Mouse (Mus musculus): Measurements from ENCODE around the gene Abraxas1.

Gene Abraxas1

DNA sequence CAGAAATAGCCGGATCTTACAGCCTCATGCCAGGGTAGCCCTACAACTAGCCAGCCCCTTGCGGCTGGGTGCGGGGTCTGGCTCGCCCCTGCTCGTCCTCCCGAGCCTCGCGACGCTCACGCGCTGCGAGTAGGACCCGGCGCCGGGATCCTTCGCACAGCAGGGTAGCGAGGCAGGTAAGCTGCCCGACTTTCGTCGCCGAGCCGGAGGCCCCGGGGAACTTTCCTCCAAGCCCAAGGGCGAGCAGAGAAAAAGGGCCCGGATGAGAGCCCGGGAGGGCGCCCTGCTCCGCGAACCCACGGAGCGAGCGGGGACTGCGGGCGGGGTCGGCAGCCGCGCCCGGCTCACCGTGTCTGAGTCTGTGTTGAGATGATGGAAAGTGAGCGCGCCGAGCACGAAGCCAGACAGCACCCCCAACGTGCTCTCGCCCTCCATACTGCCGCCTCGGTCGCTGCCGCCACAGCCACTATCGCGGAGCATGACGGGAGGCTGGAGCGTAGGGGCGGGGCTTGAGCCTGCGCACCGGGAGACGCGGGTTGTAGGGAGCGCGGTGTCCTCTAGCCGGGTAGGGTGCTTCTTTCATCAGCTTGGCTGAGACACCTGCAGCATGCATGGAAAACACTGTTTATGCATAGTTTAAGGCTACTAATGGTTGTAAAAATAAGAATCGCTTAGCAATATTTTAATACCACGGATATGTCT lies at the start of gene Abraxas1:
Gene Abraxas1, minus strand, starts transcription at position 483 of the 702 bp plus-strand sequence.
- DNase-seq, result peak; percentile 88 to 90

DNA sequence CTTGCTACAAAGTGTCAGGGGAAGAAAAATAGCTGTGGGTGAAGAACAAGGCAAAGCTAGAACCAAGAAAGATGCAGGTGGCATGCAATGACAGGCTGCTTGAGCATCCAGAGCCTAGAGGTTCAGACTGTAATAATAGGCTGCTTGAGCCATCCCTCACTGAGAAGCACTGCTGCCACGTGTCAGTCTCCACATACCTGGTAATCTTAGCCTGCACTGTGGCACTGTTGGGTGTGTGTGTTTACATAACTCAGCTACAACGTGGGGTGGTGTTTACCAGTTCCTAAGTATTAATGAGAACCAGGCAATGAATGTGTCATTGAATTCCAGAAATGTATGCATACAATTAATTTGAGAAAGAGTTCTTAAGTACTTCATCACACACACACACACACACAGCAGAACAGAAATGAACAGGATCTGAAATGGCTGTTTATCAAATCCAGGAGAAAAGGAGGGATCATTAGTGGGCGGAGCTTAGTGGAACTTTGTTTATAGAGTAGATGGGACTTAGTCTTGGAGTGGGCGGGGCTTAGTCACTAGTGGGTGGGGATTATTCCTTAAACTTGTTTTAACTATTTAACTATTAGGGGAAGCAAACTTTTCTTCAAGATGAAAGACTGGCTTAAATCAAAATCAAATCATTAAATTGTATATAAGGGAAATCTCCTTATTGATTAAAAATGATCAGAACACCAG lies 48.6 kb upstream of the Abraxas1 start:
- DNase-seq, result no peak

DNA sequence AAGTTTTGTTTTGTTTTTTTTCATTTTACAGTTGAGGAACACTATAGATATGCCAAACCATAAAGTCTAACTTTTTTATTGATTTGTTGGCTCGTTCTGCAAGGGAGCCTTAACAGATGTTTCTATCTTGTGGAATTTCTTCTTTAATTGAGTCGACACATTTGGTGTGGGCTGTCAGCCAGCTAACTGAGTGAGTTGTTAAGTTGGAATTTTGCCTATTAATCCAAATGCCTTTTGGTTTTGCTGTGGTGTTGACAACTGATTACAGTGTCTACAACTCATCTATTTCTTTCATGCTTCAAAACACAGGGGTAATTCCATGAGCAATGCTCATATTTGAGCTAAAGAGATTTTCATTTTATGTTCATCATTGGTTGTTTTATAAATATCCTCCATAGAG lies 45.4 kb upstream of the Abraxas1 start:
- no peak for DNase-seq

DNA sequence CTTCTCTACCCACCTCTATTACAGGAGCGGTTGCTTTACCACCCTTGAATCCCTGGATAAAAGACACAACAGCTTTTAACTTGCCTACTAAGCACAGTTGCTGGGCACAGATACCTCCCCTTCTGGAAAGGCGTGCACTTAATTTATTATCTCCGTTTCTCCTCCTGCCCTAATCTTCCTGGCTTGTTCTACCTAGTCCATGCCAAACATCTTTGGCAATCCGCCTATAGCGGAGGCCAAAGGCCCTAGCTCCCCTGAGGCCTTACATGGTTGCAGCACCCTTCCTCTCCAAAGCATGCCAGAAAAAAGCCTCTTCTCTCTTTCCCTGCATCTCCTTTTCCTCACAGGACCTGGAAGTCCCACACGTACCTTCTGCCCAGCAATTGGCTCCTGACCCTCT lies 43.7 kb upstream of the Abraxas1 start:
- DNase-seq, result no peak

DNA sequence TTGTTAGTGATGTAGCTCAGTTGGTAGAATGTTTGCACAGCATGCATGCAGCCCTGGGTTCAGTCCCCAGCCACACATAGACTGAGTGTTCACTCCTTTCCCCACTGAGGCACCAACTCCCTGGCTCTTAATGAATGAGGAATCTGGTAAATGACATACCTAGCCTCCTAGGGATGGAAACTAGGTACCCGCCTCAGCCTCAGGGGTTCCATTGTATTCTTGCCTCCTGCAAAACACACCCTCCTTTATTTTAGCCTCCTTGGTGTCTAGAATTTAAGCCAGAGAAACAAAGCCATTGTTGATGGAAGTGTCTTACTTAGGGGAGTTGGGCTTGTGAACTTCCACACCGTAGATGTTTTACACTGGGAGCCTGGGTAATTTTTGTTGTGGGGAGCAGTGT lies 42.3 kb upstream of the Abraxas1 start:
- DNase-seq, result no peak

DNA sequence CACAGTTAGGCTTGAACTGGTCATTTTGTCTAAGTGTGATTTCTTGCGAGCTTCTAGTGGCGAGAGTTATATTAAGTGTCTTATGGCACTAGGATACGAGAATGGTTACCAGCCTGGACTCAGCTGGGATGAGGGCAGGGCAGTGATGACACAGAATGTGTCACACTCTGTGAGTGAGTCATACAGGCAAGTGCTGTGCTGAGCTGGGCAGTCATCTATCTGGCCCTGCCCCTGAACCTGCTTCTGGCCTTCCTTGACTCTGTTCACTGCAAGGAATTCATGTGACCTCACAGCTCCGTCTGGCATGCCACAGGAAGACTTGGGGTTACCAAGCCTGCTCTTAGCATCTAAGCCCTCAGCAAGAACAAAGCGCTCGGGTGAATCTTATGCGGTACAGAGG lies 41.0 kb upstream of the Abraxas1 start:
- DNase-seq, result no peak

DNA sequence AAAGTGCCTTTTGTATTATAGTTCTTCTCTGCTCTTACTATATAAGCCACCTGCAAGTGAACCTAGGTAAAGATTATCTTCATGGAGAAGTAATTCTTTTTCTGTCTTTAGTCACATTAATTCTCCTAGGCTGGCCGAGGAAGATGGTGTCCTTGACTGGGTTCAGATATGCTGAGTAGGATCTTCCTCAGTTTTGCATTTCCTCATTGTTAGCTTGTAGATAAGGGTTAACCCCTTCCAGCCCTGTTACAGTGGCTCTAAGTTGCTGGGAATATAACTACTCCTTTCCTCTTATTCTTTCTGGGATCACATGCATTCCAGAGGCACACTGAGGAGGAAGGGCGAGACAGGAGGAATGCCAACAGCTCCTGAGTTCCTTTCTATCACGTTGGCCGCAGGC lies 40.4 kb upstream of the Abraxas1 start:
- no peak for DNase-seq

DNA sequence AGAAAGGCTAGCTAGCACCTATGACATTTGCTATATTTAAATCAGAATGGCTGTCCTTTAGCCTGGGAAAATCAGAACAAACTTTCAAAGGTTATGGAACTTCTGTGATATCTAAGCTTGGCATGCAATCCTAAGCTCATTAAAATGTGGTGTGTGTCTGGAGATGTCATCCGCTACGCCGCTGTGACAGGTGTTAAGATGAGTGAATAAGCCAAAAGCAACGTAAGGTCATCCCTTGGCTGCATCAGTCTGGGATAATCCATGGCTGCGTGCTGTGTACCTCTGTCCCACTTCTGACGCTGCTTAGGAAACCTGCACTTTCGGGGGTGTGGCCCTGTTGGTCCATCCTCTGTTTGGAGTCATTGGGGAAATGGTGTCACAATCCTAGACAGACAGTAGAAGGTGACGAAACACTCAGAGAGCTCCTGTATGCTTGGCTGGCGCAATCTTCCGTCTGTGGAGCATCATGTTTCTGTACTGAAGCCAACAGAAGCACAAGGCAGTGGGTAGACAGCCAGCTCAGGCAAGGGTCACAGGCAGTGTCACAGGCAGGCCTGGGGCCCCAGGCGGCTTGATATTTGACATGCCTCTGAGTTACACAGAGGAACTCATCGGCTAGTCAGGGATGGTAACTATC lies 39.8 kb upstream of the Abraxas1 start:
- DNase-seq, result no peak

DNA sequence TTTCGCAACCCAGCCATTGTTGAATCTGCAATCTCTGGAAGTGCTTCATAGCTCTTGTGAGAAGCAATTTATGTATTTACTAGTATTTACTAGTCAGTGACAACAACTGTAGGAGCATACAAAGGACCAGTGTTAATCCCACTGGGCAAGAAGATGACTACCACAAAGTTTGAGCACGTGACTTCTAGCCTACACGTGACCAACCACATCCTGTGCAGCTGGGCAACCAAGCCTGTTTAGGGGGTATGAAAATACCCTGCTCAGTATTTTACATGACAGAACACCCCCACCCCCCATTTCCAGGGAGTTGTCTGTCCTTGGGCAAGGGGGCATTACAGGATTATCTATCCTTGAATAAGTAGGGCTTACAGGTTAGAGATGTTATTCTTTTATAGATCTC lies 35.8 kb upstream of the Abraxas1 start:
- no peak for DNase-seq

DNA sequence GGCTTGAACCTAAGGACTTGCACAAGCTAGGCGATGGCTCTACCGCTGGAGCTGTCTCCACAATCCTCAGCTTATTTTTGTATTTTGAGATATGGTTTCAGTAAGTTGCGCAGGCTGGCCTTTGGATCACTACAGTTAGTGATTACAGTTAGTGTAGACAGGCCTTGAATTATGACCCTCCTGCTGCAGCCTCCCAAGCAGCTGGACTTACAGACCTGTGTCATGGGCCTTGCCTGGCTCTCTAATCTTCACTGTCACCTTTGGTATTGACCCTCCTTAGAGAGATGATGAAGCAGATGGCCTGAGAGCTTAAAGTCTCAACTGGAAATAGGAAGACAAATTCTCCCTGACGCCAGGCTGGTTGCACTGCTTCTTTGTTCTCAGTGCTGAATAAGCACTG lies 33.2 kb upstream of the Abraxas1 start:
- no peak for DNase-seq

DNA sequence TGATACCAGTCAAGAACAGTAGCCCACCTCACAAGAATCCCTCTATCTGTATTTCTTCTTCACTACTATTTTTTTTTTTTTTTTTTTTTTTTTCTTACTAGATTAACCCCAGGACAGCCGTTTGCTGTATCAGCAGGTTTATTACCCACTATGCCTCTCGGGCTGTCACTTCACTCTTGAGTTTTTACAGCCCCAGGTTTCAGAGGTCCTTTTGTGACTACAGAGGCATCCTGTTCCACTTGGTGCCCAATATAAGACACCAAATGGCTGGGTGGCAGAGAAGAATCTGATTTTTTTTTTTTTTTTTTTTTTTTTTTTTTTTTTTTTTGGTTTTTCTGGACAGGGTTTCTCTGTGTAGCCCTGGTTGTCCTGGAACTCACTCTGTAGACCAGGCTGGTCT lies 26.4 kb upstream of the Abraxas1 start:
- no peak for DNase-seq

DNA sequence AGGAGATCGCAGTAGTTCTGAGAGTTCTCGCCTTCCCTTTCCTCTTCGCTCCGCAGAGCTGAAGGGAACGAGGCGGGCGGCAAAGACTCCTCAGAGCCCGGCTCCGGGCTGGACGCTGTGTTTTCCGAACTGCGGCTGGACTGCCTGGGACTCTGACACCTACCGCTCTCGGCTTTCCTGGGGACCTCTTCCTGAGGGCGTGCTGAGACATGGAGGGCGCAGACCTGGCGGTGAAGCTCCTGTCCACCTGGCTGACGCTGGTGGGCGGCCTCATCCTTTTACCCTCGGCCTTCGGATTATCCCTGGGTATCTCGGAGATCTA lies 25.8 kb upstream of the Abraxas1 start:
- DNase-seq, result peak in 1 of 2 experiments; percentile 23

DNA sequence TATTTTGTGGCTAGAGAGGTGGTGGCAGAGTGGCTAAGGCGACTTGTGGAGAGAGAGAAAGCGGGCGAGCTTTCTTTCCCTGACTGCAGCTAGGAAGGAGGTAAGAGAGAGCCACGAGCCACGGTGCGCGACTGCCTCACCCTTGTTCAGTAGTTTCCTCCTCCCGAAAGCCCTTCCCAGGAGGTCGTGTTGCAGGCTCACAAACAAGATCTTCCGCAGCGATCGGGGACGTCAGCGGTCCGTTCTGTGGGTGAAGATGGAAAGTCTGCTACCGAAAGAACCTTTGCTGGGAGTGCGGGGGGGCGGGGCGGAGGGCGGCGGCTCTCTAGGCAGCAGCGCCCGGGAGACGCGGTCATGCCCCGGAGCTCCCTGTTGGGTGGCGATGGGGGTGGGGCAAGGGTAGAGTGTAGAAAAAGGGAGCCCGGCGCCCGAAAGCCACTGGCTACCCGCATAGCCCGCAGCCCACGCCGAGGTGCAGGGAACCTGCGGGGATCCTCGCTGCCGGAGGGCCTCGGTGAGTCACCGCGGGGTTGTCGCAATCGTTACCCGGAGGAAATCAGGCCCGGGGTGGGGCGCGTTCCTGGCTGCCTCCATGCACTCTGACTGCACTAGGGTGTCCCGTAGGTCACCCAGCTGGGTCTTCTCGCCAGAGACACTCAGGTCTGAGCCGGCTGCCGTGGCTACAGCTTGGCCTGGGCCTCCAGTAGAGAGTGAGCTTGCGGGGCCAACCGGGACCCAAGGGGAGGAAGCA lies 25.3 kb upstream of the Abraxas1 start:
- peak; percentile 52 to 64 for DNase-seq

DNA sequence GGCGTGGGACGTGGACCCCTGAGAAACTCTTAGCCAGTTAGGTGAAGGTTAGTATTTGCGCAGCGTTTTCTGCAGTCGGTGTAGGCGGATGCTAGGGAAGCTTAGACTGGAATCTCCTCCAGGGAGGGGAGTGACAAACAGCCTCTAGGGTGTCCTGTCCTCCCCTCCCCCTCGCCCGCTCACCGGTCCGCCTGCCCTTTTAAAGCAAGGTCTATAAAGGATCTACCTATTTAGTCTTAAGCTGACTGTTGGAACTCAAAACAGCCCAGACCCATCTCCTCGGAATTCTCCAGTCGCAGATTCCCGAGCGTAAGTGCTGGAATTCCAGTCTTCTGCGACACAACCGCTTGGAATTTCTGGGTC lies 24.7 kb upstream of the Abraxas1 start, which contains the start of gene Gpat3:
Gene Gpat3, plus strand, starts transcription at position 229 of the 363 bp plus-strand sequence.
- DNase-seq, result peak; percentile 47 to 53

DNA sequence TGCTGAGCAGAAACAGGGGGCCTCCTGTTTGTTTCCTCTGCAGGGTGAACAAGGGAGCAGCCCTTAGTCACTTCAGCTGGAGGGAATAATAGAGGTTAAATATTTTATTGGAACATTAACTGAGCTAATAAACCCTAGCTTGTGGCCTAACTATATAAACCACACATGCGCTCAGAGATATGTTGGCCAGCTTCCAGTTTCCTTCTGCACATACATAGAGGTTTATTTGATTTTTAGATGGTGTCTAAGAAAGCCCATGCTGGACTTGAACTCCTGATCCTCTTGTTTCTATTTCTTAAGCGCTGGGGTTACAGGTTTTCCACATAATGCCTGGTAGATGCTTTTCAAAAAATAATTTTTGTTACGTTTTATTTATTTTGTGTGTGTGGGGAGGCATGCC lies 23.7 kb upstream of the Abraxas1 start:
- DNase-seq, result no peak

DNA sequence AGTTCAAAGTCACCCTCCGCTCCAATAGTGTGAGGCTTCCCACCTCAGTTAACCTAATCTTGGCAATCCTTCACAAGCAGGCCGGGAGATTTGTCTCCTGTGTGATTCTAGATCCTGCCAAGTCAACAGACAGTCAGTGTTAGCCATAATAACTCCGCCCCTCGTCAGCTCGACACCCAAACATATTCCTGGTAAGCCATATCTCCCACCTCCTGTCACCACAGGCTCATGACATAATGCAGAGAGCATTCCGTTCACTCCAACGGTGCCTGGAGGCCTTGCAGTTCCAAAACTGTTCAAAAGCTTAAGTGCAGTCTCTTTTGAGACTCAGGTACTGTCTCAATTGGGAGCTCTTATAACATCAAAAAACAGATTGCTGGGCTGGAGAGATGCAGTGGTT lies 17.1 kb upstream of the Abraxas1 start:
- no peak for DNase-seq

DNA sequence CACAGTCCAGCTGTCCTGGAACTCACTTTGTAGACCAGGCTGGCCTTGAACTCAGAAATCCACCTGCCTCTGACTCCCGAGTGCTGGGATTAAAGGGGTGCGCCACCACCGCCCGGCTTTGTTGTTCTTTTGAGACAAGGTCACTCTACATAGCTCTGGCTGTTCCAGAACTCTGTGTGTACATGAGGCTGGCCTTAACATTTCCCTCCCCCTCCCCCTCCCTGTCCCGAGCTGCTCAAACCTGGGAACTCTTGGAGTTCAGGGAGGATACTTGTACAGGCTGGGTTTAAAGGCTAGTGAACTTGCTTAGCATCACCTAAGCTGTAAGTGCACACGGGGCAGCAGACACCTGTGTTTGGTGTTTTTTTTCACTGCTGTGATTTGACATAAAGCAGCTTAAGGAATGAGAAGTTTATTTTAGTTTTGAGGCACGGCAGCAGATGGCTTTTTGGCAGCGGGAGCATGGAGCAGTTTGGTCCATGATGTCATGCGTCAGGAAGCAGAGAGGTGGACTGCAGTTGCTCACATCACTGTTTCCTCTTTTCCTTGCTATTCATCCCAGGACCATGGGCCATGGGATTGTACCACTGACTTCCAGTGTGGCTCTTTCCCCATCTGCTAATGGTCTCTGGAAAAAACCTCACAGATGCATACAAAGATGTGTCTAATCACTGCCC lies 15.2 kb upstream of the Abraxas1 start:
- no peak for DNase-seq

DNA sequence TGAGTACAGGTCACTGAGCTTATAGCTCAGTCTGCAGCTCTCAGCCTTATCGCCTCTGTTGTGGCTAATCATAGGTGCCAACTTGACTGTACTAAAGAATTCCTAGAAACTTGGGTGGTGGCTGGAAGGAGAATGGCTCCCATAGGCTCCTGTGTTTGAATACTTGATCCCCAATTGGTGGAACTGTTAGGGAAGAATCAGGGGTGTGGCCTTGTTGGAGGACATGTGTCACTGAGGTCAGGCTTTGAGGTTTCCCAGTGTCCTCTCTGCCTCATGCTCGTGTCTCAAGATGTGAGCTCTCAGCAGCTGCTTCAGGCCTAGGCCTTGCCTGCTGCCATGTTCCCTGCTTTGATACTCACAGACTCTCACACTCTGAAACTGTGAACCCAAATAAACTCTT lies 13.1 kb upstream of the Abraxas1 start:
- DNase-seq, result no peak

DNA sequence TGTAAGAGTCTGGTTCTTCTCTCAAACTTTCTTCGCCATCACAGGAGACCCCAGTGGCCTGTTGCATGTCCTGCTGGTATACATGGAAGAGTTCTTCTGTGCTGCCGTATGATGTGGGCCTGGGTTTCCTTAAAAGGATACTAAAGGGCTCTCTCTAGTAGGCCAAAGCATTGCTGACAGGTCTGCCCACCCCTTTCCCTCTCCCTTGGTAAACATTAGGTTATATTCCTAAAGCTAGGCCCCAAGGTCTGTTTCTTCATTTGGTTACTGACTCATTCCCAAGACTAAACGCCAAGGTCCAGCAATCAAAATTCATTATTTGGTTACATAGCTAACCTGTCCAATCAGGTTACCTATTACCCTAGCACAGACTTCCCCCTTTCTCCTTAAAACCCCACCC lies 11.9 kb upstream of the Abraxas1 start:
- no peak for DNase-seq

DNA sequence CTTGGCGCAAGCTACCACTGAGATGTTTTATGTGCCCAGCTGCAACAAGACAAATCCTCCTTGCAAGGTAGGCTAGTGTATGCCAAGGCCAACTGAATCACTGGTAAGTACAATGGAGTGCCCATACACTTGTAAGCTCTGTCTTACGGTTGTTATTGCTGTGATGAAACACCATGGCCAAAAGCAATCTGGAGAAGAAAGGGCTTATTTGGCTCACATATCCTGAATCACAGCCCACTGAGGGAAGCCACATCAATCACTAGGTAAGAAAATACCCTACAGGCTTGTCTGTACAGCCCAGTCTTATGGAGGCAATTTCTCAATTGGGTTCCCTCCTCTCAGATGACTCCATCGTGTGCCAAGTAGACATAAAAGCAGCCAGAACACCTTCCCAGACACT lies 7.9 kb upstream of the Abraxas1 start:
- no peak for DNase-seq

DNA sequence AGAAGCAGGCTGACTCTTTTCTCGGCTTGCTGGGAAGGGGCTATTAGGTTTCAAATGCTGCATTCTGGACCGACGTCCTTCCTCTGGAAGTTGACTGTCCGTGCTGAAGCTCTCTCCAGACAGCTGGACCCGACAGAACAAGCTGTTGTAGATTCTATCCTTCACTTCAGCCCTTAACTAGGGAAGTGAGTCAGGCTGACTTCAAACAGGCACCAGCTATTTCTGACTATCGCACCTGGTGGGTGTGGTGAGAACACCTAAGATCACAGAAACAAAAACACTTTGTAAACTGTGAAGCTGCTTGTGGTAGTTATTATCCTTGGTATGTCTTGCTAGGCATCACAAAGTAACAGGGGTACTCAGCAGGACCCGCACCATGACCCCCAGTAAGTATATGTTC lies 5.8 kb upstream of the Abraxas1 start:
- no peak for DNase-seq

DNA sequence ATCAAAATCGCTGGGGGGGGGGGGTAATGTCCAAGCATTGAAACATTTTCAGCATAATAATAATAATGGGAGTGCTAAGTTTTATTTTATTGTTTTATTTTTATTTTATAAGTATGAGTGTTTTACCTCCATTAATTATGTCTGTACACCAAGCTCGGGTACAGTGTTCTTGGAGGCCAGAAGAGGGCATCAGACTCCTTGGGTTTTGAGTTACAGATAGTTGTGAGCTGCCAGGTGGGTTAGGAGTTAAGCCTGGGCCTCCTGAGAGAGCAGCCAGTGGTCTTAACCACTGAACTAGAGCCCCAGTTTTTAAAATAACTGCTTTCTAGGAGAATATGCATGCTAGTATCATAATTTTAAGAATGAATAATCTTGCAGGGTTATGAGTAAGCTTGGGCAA lies 5.2 kb upstream of the Abraxas1 start:
- no peak for DNase-seq

DNA sequence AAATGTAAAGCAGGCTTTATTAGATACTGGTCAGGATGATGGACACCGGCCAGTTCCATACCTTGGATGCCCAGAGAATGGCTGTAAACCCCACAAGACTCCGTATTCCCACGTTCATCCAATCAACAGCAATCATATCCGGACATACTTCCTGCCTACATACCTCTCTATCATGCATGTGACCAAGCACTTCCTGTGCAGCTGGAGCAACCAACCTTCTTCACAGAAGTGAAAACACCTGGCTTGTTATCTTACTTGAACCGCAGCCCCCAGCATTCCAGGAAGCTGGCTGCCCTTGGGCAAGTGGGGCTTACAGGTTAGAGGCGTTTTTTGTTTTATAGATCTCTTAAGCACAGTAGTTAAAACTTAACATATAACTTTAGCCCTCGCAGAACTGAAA lies 2.1 kb upstream of the Abraxas1 start:
- DNase-seq, result no peak

Measured in cerebellum, postnatal 36 days (tissue).